Mouse (Mus musculus): ENCODE measurements around the gene Arhgef2.
"Not testable (repeated sequence)": the region's sequence is repeated elsewhere in the genome, so short reads cannot be mapped to it uniquely, and the experiment has no call there.

The Arhgef2 gene

DNA sequence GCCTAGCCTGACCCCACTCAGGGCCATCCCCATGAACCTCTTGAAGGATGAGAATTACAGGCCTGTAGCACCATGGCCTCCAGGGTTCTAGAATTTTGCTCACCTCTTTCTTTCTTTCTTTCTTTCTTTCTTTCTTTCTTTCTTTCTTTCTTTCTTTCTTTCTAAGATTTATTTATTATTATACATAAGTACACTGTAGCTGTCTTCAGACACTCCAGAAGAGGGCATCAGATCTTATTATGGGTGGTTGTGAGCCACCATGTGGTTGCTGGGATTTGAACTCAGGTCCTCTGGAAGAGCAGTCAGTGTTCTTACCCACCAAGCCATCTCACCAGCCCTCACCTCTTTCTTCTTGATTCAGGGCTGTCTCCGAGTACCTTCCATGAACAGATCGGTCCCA lies at the start of gene Arhgef2:
Arhgef2 (plus strand) TSS at position 301 of the 400 bp plus-strand sequence.
- DNase-seq (ENCODE audit: low read depth, low spot score) = not testable (repeated sequence)

DNA sequence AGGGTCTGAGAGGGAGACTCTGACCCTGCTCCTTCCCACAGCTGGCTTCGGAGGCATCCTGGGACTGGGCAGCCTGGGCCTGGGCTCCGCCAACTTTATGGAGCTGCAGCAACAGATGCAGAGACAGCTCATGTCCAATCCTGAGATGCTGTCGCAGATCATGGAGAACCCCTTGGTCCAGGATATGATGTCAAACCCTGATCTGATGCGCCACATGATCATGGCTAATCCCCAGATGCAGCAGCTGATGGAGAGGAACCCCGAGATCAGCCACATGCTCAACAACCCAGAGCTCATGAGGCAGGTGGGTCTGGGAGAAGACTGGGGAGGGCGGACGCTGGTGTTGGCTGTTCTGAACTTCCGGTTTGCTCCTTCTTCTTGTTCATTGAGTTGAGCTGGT lies 49.1 kb upstream of the Arhgef2 start:
- DNase-seq (ENCODE audit: low read depth, low spot score) = no peak

- DNase-seq (ENCODE audit: low read depth, low spot score) = no peak
Observed at GRCm38 (mm10) chr3:88559596-88559995, 46.2 kb upstream of the Arhgef2 start.

GRCm38 (mm10) chr3:88561989-88562388 lies 43.8 kb upstream of the Arhgef2 start:
- DNase-seq (ENCODE audit: low read depth, low spot score) = peak; percentile 79

GRCm38 (mm10) chr3:88563442-88563841 lies 42.3 kb upstream of the Arhgef2 start:
- no peak for DNase-seq (ENCODE audit: low read depth, low spot score)

DNA sequence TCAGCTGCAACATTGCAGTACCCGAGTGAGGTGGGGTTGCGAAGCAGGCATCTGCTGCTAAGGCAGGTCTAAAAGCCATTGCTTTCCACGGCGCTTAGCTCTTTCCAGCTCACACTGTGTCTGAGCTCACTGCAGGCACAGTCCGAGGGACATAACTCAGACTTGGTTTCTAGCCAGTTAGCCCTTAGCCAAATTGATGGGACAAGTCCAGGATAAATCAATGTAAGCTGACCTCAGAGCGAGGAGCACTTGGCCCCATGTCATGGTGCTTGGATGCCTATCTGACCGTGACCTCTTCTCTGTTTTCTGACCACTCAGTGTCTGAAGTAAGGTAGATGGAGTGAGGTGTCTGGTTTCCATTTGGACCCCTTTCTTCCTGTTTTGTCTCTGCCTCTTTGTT lies 41.8 kb upstream of the Arhgef2 start:
- DNase-seq (ENCODE audit: low read depth, low spot score) = no peak

- no peak for DNase-seq (ENCODE audit: low read depth, low spot score)
Observed at GRCm38 (mm10) chr3:88566116-88566515, 39.6 kb upstream of the Arhgef2 start.

DNA sequence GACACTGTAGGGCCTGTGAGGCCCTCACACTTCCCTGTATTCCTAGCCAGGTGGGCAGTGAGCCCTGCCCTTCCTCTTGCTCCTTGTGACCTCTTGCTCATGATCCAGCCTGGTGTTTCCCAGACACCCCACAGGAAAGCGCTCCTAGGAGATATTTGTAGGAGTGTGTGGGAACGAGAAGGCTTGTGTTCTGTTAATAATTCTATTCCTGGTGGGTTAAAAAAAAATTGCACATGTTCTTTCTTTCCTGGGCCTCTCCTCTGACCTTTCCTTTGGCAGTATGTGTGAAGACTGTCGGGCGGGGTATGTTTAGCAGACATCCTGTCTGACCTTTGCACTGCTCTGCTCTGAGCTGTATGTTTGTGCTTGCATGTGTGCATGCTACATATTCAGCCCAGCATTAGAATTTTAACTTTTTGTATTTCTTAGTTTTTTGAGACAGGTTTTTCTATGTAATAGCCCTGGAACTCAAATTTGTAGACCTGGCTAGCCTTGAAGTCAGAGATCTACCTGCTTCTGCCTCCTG lies 39.2 kb upstream of the Arhgef2 start:
- no peak for DNase-seq (ENCODE audit: low read depth, low spot score)

GRCm38 (mm10) chr3:88567892-88568291 lies 37.9 kb upstream of the Arhgef2 start:
- peak; percentile 89 for DNase-seq (ENCODE audit: low read depth, low spot score)

GRCm38 (mm10) chr3:88568615-88569014 lies 37.2 kb upstream of the Arhgef2 start:
- DNase-seq (ENCODE audit: low read depth, low spot score) = no peak

- DNase-seq (ENCODE audit: low read depth, low spot score) = no peak
Observed at GRCm38 (mm10) chr3:88569093-88569492, 36.7 kb upstream of the Arhgef2 start.

- DNase-seq (ENCODE audit: low read depth, low spot score) = peak; percentile 70
Observed at GRCm38 (mm10) chr3:88569694-88570093, 36.1 kb upstream of the Arhgef2 start.

DNA sequence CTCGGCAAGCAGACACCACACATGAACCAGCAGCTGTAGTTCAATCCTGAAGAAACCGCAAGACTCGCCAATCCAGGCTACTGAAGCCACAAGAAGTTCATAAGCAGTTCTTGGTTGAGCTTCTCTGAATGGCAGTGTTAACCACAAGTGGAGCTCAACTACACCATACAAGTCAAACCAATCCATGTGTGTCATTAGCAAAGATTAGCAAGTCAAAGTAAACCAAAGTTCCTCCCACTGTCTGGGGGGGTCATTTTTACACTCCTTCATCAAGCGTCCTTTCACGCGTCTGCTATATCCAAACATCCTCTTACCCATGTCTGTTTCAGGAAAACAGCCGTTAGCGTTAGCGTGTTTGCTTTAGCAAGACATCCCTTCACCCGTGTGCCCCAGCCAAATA lies 35.4 kb upstream of the Arhgef2 start:
- DNase-seq (ENCODE audit: low read depth, low spot score) = peak; percentile 68

- DNase-seq (ENCODE audit: low read depth, low spot score) = peak; percentile 100
Observed at GRCm38 (mm10) chr3:88571856-88572255, 33.9 kb upstream of the Arhgef2 start.

DNA sequence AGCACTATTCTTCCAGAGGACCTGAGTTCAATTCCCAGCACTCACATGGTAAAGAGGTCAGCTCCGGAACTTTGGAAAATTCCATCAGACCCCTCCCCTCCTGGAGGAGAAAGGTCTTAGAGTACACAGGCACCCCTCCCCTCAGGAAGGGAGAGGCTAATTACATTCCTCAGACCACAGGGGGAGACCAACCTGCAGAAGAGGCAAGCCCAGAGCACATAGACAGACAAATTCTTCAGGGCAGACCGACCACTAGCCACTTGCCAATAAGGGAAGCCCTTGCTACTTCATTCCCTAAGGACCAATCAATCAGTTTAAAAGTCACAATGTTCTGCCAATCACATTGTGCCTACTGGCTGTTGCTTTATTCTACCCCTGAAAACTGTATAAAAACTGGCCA lies 32.9 kb upstream of the Arhgef2 start:
- peak; percentile 100 for DNase-seq (ENCODE audit: low read depth, low spot score)

DNA sequence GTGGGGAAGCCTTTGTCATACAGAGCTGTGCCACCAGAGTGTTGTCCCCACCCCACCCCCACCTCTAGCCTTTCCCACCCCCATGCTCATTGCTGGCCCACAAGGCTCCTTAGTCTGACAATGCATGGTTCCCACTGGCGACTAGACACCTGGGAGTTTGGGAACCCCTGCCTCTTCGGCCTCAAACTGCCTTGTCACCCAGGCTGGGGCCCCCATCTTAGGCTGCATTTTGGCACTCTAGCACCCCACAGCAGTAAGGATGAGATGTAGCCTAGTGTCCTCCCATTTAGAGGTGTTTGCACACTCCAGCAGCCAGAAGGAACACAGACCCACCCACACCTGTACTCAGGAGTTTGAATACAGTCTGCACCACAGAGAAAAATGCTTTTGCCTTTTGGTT lies 32.0 kb upstream of the Arhgef2 start:
- DNase-seq (ENCODE audit: low read depth, low spot score) = peak; percentile 67

DNA sequence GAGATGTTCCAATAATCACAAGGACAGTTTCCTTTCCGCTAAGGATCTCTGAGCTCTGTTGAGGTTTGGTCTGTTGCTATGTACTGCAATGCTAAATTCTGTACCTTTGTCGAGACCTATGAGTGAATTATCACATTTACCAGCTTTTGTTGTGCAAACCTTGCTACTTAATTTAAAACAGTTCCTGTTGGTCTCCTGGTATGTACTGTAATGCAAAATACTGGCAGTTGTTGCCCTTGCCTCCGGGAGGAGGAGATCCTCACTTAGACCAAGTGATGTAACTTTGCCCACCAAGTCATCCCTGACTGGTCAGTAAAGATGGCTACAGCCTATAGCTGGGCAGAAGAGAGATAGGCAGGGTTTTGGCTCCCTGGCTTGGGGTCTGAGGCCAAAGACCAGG lies 30.2 kb upstream of the Arhgef2 start, which contains the start of gene Ssr2:
Ssr2 (plus strand) TSS at position 337 of the 400 bp plus-strand sequence.
- DNase-seq (ENCODE audit: low read depth, low spot score) = peak; percentile 99

DNA sequence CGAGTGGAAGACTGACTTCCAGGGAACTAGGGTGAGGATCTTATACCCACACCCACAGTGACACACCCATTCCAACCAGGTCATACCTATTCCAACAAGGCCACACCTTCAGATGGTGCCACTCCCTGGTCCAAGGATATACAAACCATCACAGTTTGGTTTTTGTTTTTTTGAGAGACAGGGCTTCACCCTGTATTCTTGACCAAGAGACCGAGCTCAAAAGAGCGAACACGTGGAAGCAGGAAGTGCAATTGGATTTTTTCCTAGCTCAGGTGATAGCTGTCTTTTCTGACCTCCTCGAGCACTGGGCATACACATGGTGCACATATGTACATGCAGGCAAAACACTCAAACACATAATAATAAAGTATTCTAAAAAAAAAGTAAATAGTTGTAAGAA lies 27.9 kb upstream of the Arhgef2 start:
- DNase-seq (ENCODE audit: low read depth, low spot score) = peak; percentile 83

- DNase-seq (ENCODE audit: low read depth, low spot score) = no peak
Observed at GRCm38 (mm10) chr3:88578498-88579424, 27.0 kb upstream of the Arhgef2 start.

GRCm38 (mm10) chr3:88579454-88580117 lies 26.2 kb upstream of the Arhgef2 start:
- DNase-seq (ENCODE audit: low read depth, low spot score) = peak; percentile 94

DNA sequence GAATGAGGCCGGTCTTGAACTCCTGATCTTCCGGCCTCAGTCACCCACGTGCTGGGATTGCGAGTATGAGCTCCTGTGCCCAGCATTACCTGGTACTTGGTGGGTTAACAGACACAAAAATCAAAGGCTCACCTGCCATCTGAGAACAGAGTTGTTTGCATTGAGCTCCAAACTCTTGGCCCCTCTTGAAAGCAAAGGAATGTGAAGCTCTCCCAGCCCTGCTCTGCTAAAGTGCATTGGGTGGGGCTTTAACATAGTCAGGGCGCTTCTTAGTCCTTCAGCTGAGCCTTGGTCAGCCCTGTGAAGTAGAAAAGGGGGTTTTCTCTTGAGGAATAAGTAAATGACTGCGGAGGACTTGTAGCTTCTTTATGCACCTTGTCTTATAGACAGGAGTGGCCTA lies 20.0 kb upstream of the Arhgef2 start:
- DNase-seq (ENCODE audit: low read depth, low spot score) = peak; percentile 79

DNA sequence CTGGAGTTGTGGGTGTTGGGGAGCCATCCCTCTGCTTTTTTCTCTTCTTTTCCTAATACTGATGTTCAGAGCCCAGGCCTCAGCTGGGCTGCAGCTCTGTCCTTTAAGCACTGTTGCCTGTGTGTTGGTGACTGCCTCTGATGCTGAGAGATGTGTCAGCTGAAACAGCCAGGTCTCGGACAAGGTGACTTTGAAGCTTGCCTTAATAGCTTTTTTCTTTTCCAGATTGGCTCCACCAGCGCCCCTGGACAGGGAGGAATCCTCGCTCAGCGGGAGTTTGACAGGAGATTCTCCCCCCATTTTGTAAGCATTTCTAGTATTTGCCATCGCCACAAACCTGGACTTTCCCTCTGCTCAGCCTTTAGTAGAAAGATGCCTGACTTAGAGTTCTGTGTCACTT lies 19.1 kb upstream of the Arhgef2 start:
- DNase-seq (ENCODE audit: low read depth, low spot score) = peak; percentile 83
